Mouse (Mus musculus) MEL (cell line): ENCODE results near the gene Adamtsl5.

Experiments
- CTCF ChIP-seq, 3 experiments: IDR thresholded peaks in 2 of 3; conservative IDR thresholded peaks in 1 of 3; 2 replicates each; pipeline ENCODE4 v1.5.1; 2011 to 2012; ENCODE audit warnings: low read length in 3 of 3, low read depth in 2 of 3, mild to moderate bottlenecking in 2 of 3, improper control_type of control experiment in 1 of 3, inconsistent platforms in 1 of 3, mixed read lengths in 1 of 3, moderate library complexity in 1 of 3; ENCODE audit not compliant: control insufficient read depth in 1 of 3, insufficient read depth in 1 of 3, poor library complexity in 1 of 3, severe bottlenecking in 1 of 3
- ELF1 ChIP-seq: IDR thresholded peaks from 2 replicates; pipeline ENCODE4 v1.6.1; 2014; ENCODE audit warnings: low read depth, mild to moderate bottlenecking, inconsistent platforms, low read length, improper control_type of control experiment, moderate library complexity
- EP300 ChIP-seq, 2 experiments: IDR thresholded peaks; 2 replicates each; pipeline ENCODE4 v1.6.1; 2011; ENCODE audit warnings: improper control_type of control experiment in 2 of 2, low read length in 2 of 2, low read depth in 1 of 2, mild to moderate bottlenecking in 1 of 2
- HCFC1 ChIP-seq: IDR thresholded peaks from 2 replicates; pipeline ENCODE4 v1.6.1; 2012; ENCODE audit warnings: low read depth, mild to moderate bottlenecking, inconsistent platforms, low read length, improper control_type of control experiment, moderate library complexity
- MAX ChIP-seq: IDR thresholded peaks from 2 replicates; pipeline ENCODE4 v1.6.1; 2011; ENCODE audit warnings: low read length, improper control_type of control experiment
- MXI1 ChIP-seq: IDR thresholded peaks from 2 replicates; pipeline ENCODE4 v1.6.1; 2011; ENCODE audit warnings: mild to moderate bottlenecking, low read depth, low read length, improper control_type of control experiment
- MYC ChIP-seq: IDR thresholded peaks from 2 replicates; pipeline ENCODE4 v1.6.1; 2011; ENCODE audit warnings: low read depth, mild to moderate bottlenecking, low read length, improper control_type of control experiment, moderate library complexity
- TCF12 ChIP-seq: IDR thresholded peaks from 2 replicates; pipeline ENCODE4 v1.6.1; 2014; ENCODE audit warnings: low read depth, mild to moderate bottlenecking, inconsistent platforms, low read length, improper control_type of control experiment, moderate library complexity
- UBTF ChIP-seq: IDR thresholded peaks from 2 replicates; pipeline ENCODE4 v1.6.1; 2012; ENCODE audit warnings: low read depth, mild to moderate bottlenecking, inconsistent platforms, low read length, improper control_type of control experiment, moderate library complexity, borderline replicate concordance; ENCODE audit not compliant: insufficient read depth
- USF2 ChIP-seq, 2 experiments: IDR thresholded peaks; 2 replicates each; pipeline ENCODE4 v1.6.1; 2011 to 2012; ENCODE audit warnings: improper control_type of control experiment in 2 of 2, low read length in 2 of 2, borderline replicate concordance in 1 of 2, inconsistent platforms in 1 of 2, low read depth in 1 of 2, mild to moderate bottlenecking in 1 of 2; ENCODE audit not compliant: insufficient read depth in 1 of 2
- ZKSCAN1 ChIP-seq: IDR thresholded peaks from 2 replicates; pipeline ENCODE4 v1.6.1; 2012; ENCODE audit warnings: low read depth, mild to moderate bottlenecking, inconsistent platforms, low read length, improper control_type of control experiment, moderate library complexity
- ZNF384 ChIP-seq: IDR thresholded peaks from 2 replicates; pipeline ENCODE4 v1.6.1; 2012; ENCODE audit warnings: low read depth, mild to moderate bottlenecking, inconsistent platforms, low read length, improper control_type of control experiment

DNA sequence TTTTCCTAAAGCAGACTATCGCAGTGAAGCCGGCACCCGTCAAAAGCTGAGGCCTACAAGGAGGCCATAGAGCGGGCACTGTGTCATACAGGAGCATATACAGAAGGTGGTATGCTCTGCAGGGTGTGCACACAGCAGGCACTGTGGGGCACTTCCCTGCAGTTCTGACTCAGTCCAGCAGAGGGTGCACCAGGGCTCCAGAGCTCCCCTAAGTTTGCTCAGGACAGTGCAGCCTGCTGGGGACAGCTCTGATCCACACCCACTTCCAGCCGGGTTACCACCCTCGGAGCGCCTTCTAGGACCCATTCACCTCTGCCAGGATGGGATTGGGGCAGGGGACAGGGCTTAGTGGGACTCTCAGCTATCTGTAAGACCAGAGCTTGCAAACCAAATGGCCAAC, 2.1 kb upstream of the Adamtsl5 start:
- TF ChIP-seq MAX (no peak), TCF12 (no peak), CTCF (IDR thresholded peaks at IDR 0.05 in 2 of 3, conservative IDR thresholded peaks at IDR 0.05 in 1 of 3; ENCODE audit: control insufficient read depth in 1 of 3, insufficient read depth in 1 of 3, low read depth in 2 of 3, low read length in 3 of 3, poor library complexity in 1 of 3, severe bottlenecking in 1 of 3) (peak; percentile 94 to 97 (median 95)), ELF1 (no peak), EP300 (IDR thresholded peaks at IDR 0.05; ENCODE audit: low read depth in 1 of 2, low read length in 2 of 2) (no peak), USF2 (IDR thresholded peaks at IDR 0.05; ENCODE audit: borderline replicate concordance in 1 of 2, insufficient read depth in 1 of 2, low read depth in 1 of 2, low read length in 2 of 2) (no peak), MYC (0 out of 2 replicates have a peak, but pooled peaks have one; percentile 12), MXI1 (peak; percentile 24; the same call in 1 of the 2 replicates), HCFC1 (no peak), UBTF (no peak), ZKSCAN1 (no peak), ZNF384 (no peak)
